Mouse (Mus musculus) leukemia stem cell, adult 10-12 weeks (primary cell): Measurements from ENCODE around the gene Mymx. TPM values are rescaled to one million over a fixed set of nuclear protein-coding genes. Genes with fewer than 3 reads are reported as not detected.

ENCODE experiments used
- polyA plus RNA-seq: library from polyadenylated mRNA; stranded (reverse); fragments of >175 nt; gene quantifications from 2 replicates; pipeline ENCODE4 v1.2.3, GENCODE M21; 2012; ENCODE audit warnings: low replicate concordance

Mymx gene
- not detected in 2 replicates for polyA plus RNA-seq

DNA sequence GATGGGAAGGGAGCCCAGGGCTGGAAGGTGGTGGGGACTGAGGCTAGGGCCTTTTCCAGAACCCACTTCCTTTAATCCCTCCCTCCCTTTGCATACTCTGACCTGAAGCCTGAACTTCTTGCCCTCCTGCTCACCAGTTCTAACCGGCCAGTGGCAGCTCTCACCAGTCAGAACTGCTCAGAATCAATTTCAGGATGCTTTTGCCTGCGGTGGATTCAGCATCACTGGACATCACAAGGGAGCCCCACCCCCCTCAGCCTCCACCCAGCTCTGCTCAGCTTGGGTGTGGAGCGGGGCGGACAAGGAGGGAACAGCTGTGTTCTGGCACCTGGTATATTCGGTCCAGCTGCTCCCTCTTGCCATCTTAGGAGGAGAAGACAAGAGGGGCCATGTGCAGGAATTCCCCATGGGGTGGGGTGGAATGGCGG is at the start of gene Mymx:
Gene Mymx (minus strand): TSS at position 226 of the 428 bp plus-strand sequence.

DNA sequence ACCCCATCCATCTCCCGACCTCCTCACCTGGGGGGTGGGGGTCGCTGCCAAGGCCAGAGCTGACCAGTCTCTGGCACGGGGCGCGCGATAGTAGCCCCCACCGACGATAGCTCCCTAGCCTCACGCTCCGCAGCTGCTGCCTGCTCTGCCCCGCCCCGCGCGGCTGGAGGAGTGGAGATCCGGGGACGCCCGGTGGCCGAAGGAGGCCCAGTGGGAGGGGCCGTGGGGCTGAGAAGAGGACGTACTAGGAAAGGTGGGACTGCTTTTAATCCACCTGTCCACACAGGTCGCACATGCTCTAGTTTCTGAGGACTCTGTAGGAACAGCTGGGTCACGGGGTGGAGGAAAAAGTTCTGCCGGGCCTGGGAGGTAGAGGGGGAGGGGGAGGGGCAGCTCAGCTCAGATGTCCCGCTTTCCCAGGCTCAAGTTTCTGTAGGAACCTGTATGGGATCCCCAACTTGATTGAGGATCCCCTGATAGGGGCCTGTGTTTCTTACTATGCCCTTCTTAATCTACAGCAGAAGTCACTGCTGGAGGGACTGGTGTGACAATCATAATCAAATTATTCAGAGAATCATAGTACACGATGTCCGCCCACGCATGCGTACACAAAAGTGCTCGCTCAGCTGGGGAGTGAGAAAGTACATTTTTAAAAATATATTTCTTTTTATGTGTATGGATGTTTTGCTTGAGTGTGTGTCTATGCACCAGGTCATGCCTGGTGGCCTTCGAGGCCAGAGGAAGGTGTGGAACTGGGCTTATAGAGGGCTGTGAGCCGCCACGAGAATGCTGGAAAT is 2.3 kb downstream of the Mymx start, which contains the start of gene Slc29a1:
Gene Slc29a1 (minus strand): TSS at position 161 of the 797 bp plus-strand sequence.

DNA sequence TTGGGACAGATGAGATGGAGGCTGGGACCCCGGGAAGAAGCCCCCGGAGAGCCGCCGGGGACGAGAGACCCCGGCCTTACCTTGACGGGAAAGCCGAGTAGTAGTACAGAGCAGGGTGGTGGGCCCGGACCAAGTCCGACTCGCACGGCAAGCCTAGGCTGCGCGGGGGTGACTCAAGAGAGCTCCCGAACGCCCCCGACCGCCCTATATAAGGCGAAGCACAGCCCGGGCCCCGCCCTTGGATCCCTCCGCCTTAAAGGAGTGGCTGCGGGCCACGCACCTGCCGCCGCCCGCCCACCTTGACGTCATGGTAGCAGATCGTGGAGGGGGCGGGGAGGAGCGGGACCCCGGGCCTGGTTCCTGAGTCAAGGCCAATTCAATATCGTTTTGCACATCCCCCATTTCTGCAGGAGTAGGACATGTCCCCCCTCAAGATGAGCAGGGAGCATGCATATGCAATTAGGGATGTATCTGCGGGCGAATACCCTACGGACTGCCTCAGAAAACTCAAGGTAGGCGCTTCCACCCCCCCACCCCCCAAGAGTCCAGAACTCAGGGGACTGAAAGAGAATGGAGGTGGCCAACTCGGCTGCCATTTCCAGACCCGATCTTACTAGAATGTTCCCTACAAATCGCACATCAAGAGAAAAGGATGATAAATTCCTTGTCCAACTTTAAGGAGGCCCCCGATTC is 28.7 kb downstream of the Mymx start, which contains the start of gene Hsp90ab1:
Gene Hsp90ab1 (minus strand): TSS at position 185 of the 693 bp plus-strand sequence.

GRCm38 (mm10) chr17:45563655-45564530 is 38.0 kb downstream of the Mymx start, which contains the start of gene Slc35b2:
Slc35b2 (plus strand) TSS chr17:45563874.

GRCm38 (mm10) chr17:45555452-45556106 is 46.3 kb downstream of the Mymx start, which contains the start of gene Nfkbie:
Nfkbie (plus strand) TSS chr17:45555703.

Other genes starting within 250 kb of the Mymx start
- 2.4 and 4.9 TPM in 2 replicates for gene Cdc5l, start 168.4 kb downstream of the Mymx start, polyA plus RNA-seq
- not detected in 2 replicates for gene Spats1, start 126.7 kb downstream of the Mymx start, polyA plus RNA-seq
- gene Aars2, start 95.3 kb downstream of the Mymx start, polyA plus RNA-seq, result 28.0 and 38.6 TPM in 2 replicates
- gene Tcte1, start 78.7 kb downstream of the Mymx start, polyA plus RNA-seq, result not detected in 2 replicates
- 0.25 and 0.41 TPM in 2 replicates for gene Tmem151b, start 52.4 kb downstream of the Mymx start, polyA plus RNA-seq
- 18.6 and 19.9 TPM in 2 replicates for gene Nfkbie, start 46.4 kb downstream of the Mymx start, polyA plus RNA-seq
- gene Slc35b2, start 38.2 kb downstream of the Mymx start, polyA plus RNA-seq, result 20.6 and 32.4 TPM in 2 replicates
- 105 and 723 TPM in 2 replicates for gene Hsp90ab1, start 28.8 kb downstream of the Mymx start, polyA plus RNA-seq
- 95.2 and 797 TPM in 2 replicates for gene Slc29a1, start 2.5 kb downstream of the Mymx start, polyA plus RNA-seq
- 0.09 TPM in 1 of 2 replicates, not detected in the other for gene Capn11, start 57.2 kb upstream of the Mymx start, polyA plus RNA-seq
- gene Mrpl14, start 84.2 kb upstream of the Mymx start, polyA plus RNA-seq, result 84.6 and 199 TPM in 2 replicates
- 14.6 and 19.7 TPM in 2 replicates for gene Tmem63b, start 84.8 kb upstream of the Mymx start, polyA plus RNA-seq
- not detected in 2 replicates for gene 1600014C23Rik, start 131.7 kb upstream of the Mymx start, polyA plus RNA-seq